Mouse (Mus musculus) erythroblast, embryonic 14.5 days (primary cell): Measurements from ENCODE around the gene Fbxl18.

Experiments used
- GATA1 ChIP-seq: IDR thresholded peaks from 2 replicates; pipeline ENCODE4 v1.6.1; 2012; ENCODE audit warnings: low read length, inconsistent platforms, mixed read lengths
- TAL1 ChIP-seq: IDR thresholded peaks from 3 replicates; pipeline ENCODE4 v1.6.1; 2012; ENCODE audit warnings: low read length, inconsistent platforms, mixed read lengths

DNA sequence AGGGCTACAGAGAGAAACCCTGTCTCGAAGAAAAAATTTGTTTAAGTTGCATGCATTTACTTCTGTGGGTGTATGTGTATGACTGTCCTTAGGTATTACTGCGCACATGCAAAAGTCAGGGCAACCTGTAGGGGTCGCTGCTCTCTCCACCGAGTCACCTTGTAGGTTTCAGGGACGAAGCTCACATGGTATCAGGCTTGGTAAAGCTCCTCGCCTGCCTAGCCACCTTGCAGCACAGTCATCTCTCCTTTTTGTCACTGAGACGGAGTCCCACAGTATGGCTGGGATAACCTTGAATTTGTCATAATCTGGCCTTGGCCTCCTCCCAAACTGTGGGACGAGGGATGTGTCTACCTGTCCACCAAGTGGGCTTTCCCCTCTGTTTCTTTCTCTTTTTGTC, 50.8 kb downstream of the Fbxl18 start:
- no peak for TF ChIP-seq GATA1
- TF ChIP-seq TAL1: no peak
